23 mouse cellular contexts compared by ENCODE assay signal in genomic region chr7:140907697-140908096, GRCm38 (mm10). TPM values are rescaled to one million over a fixed set of nuclear protein-coding genes. Genes with fewer than 3 reads are reported as not detected.
A peak's percentile ranks its signal among the peaks of the same experiment; 100 is the strongest.
DNase-seq lines count a peak whose midpoint lies in the region; ATAC-seq and TF ChIP-seq lines count a peak whose summit lies in the region.
"Had no signal": no experiment of that assay in that cellular context is flagged by ENCODE, and none has a peak within 500 bp of the region (broad histone marks: within the 10 kb centered on the region; RNA-seq: fewer than 3 reads in every experiment).

No protein-coding gene starts in this region.

- ATAC-seq in Patski = no peak
- ATAC-seq in liver, embryonic 16.5 days (ENCODE audit: low read depth) = no peak

- no peak for TF ChIP-seq EP300 in ES-Bruce4 (IDR thresholded peaks at IDR 0.05; ENCODE audit: insufficient read depth, low read depth, low read length)

- H3K4me3 ChIP-seq in layer of hippocampus, adult 2 months = no peak overlapping the region
- no peak overlapping the region for H3K4me3 ChIP-seq in ES-Bruce4 (ENCODE audit: low read depth, low read length)
- H3K4me3 ChIP-seq in liver, embryonic 16.5 days (ENCODE audit: low read depth, low read length) = no peak overlapping the region
- no peak overlapping the region for H3K4me3 ChIP-seq in forebrain, embryonic 10.5 days
- H3K4me3 ChIP-seq: embryonic facial prominence, embryonic 15.5 days; neural tube, embryonic 12.5 days had no signal

- H3K9ac ChIP-seq in ES-Bruce4 (ENCODE audit: low read depth, poor library complexity, severe bottlenecking) = no peak overlapping the region
- no peak overlapping the region for H3K9ac ChIP-seq in liver, embryonic 16.5 days (ENCODE audit: low read depth, low read length)
- H3K9ac ChIP-seq: embryonic facial prominence, embryonic 15.5 days; hindbrain, embryonic 14.5 days; limb, embryonic 13.5 days; neural tube, embryonic 12.5 days; stomach, embryonic 15.5 days had no signal

- POLR2A ChIA-PET in Patski (lab: Charles Lee) = no interaction called here

- H3K27me3 ChIP-seq in ES-Bruce4 (ENCODE audit: control insufficient read depth, insufficient read depth, low read length, poor library complexity, severe bottlenecking) = no peaks in the 10 kb centered on the region
- H3K27me3 ChIP-seq in Patski = no peaks in the 10 kb centered on the region
- no peaks in the 10 kb centered on the region for H3K27me3 ChIP-seq in liver, embryonic 16.5 days (ENCODE audit: control insufficient read depth, insufficient read depth, low read depth, low read length)
- peaks cover 12% of the 10 kb centered on the region; the same call in 1 of the 2 replicates for H3K27me3 ChIP-seq in forebrain, embryonic 10.5 days (ENCODE audit: poor library complexity, severe bottlenecking)
- H3K27me3 ChIP-seq: embryonic facial prominence, embryonic 15.5 days; limb, embryonic 13.5 days; neural tube, embryonic 12.5 days; stomach, embryonic 15.5 days had no signal

- H3K36me3 ChIP-seq in ES-Bruce4 (ENCODE audit: control insufficient read depth, insufficient read depth, low read length, poor library complexity, severe bottlenecking) = no peaks in the 10 kb centered on the region
- H3K36me3 ChIP-seq in liver, embryonic 16.5 days (ENCODE audit: control insufficient read depth, insufficient read depth) = no peaks in the 10 kb centered on the region
- H3K36me3 ChIP-seq in forebrain, embryonic 10.5 days (replicated peaks) = no peaks in the 10 kb centered on the region
- H3K36me3 ChIP-seq: embryonic facial prominence, embryonic 15.5 days; limb, embryonic 13.5 days; neural tube, embryonic 12.5 days; stomach, embryonic 15.5 days had no signal

- CTCF ChIA-PET in Patski (lab: Charles Lee) = interaction anchor here (1.1 to 2.0 kb wide), 8 partner anchors 9 to 153 kb away, joined by 3 to 8 read pairs (median 5); partner anchors contain the start of genes B4galnt4 and Scgb1c1

- peak; percentile 58 for TF ChIP-seq CTCF in layer of hippocampus, adult 2 months (conservative IDR thresholded peaks at IDR 0.05)
- peak; percentile 21 for TF ChIP-seq CTCF in ES-Bruce4 (IDR thresholded peaks at IDR 0.05; ENCODE audit: low read depth, low read length)
- peak; percentile 44 for TF ChIP-seq CTCF in Patski (IDR thresholded peaks at IDR 0.05)

- intact Hi-C loops in left cerebral cortex, postnatal 10 days (cut with DNase I) = loop anchor here (1.0 to 5.0 kb wide), 2 partner anchors 141 to 270 kb away; no protein-coding TSS in a partner anchor

- TF ChIP-seq POLR2A in ES-Bruce4 (IDR thresholded peaks at IDR 0.05; ENCODE audit: insufficient read depth, low read length) = no peak

- in situ Hi-C loops in Patski (cut with MboI; ENCODE audit: low pct_unique_long_range_greater_than_20kb) = no loop called here

- H3K4me1 ChIP-seq in ES-Bruce4 (ENCODE audit: control insufficient read depth, insufficient read depth, low read length) = peaks cover 3% of the 10 kb centered on the region
- H3K4me1 ChIP-seq in liver, embryonic 16.5 days (ENCODE audit: control insufficient read depth, low read depth, low read length) = 0 out of 2 replicates have a peak, but pooled peaks cover 2% of the 10 kb centered on the region
- peaks cover 12% of the 10 kb centered on the region for H3K4me1 ChIP-seq in forebrain, embryonic 10.5 days

- no peaks in the 10 kb centered on the region for H3K9me3 ChIP-seq in ES-Bruce4 (replicated peaks; ENCODE audit: control insufficient read depth, insufficient read depth, low read length, poor library complexity, severe bottlenecking)
- no peaks in the 10 kb centered on the region for H3K9me3 ChIP-seq in liver, embryonic 16.5 days (replicated peaks; ENCODE audit: control insufficient read depth, low read length)
- no peaks in the 10 kb centered on the region for H3K9me3 ChIP-seq in forebrain, embryonic 10.5 days
- H3K9me3 ChIP-seq: embryonic facial prominence, embryonic 15.5 days; limb, embryonic 13.5 days; neural tube, embryonic 12.5 days; stomach, embryonic 15.5 days had no signal

- DNase-seq in layer of hippocampus, adult 2 months (ENCODE audit: low spot score in 2 of 2) = no peak
- no peak for DNase-seq in layer of hippocampus, postnatal 25 days (ENCODE audit: extremely low spot score in 1 of 2, low spot score in 1 of 2)
- no peak for DNase-seq in Patski (ENCODE audit: low read depth, low spot score)
- no peak for DNase-seq in left cerebral cortex, postnatal 10 days (ENCODE audit: extremely low spot score in 1 of 2, low spot score in 2 of 2)
- DNase-seq in forebrain, embryonic 10.5 days (ENCODE audit: extremely low spot score, low spot score) = no peak
- DNase-seq: cerebellum, postnatal 14 days; embryo, embryonic 11 days; gastrocnemius, postnatal 14 days; heart, postnatal 14 days; kidney, adult 18-20 months; kidney, postnatal 4 days; layer of hippocampus, postnatal 36 days; spleen, adult 18-20 months had no signal

- 67% methylated on average over 7 of the region's 7 CpGs for WGBS in liver, embryonic 16.5 days (ENCODE audit: insufficient replicate concordance)
- 84% methylated on average over 7 of the region's 7 CpGs for WGBS in forebrain, embryonic 10.5 days

- H3K27ac ChIP-seq in layer of hippocampus, adult 2 months = no peak overlapping the region
- no peak overlapping the region for H3K27ac ChIP-seq in ES-Bruce4 (ENCODE audit: insufficient read depth, low read length)
- peak overlapping the region; percentile 48 for H3K27ac ChIP-seq in liver, embryonic 16.5 days (ENCODE audit: low read length)
- no peak overlapping the region for H3K27ac ChIP-seq in forebrain, embryonic 10.5 days
- H3K27ac ChIP-seq: embryonic facial prominence, embryonic 15.5 days; hindbrain, embryonic 14.5 days; limb, embryonic 13.5 days; neural tube, embryonic 12.5 days had no signal

- peak overlapping the region; percentile 0; the same call in 1 of the 2 replicates for H3K4me2 ChIP-seq in liver, embryonic 16.5 days (ENCODE audit: low read depth, low read length)
- H3K4me2 ChIP-seq: heart, embryonic 11.5 days; stomach, embryonic 15.5 days had no signal

RNA-seq across cellular contexts. Expression of gene Cox8b, which starts 7.5 kb away (rescaled TPM):
- 1 to 10 TPM in 1 of 2 experiments, not detected in 1; 1.3 TPM for total RNA-seq in layer of hippocampus, adult 2 months (2021)
- 1 to 10 TPM; 1.3 to 2.8 TPM for total RNA-seq in layer of hippocampus, postnatal 25 days (2021)
- polyA plus RNA-seq in ES-Bruce4 (2011; ENCODE audit: insufficient read depth, insufficient read length, low read depth, missing spikeins) = not detected in 2 replicates
- polyA plus RNA-seq in Patski (2021) = not detected
- 1.4 and 3.4 TPM in 2 replicates for polyA plus RNA-seq in liver, embryonic 16.5 days (2015; fragmentation: Nextera tagmentation; extraction: Ambion mirVana)
- not detected for total RNA-seq in left cerebral cortex, postnatal 10 days (2021)
- polyA plus RNA-seq in forebrain, embryonic 10.5 days (2016; fragmentation: Nextera tagmentation; extraction: Ambion mirVana) = not detected in 2 replicates
- total RNA-seq: monocyte, adult 5-6 weeks had no signal
- polyA plus RNA-seq: forebrain, embryonic 11.5 days; hindbrain, embryonic 14.5 days had no signal

RNA-seq across cellular contexts. Expression of gene Nlrp6, which starts 13.0 kb away (rescaled TPM):
- under 1 TPM; 0.27 to 0.51 TPM for total RNA-seq in layer of hippocampus, adult 2 months (2021)
- total RNA-seq in layer of hippocampus, postnatal 25 days (2021) = under 1 TPM; 0.21 to 0.37 TPM
- polyA plus RNA-seq in ES-Bruce4 (2011; ENCODE audit: insufficient read depth, insufficient read length, low read depth, missing spikeins) (not detected in 2 replicates), Patski (2021) (not detected)
- 7.8 and 10.8 TPM in 2 replicates for polyA plus RNA-seq in liver, embryonic 16.5 days (2015; fragmentation: Nextera tagmentation; extraction: Ambion mirVana)
- under 1 TPM; 0.39 to 0.67 TPM for total RNA-seq in left cerebral cortex, postnatal 10 days (2021)
- polyA plus RNA-seq in forebrain, embryonic 10.5 days (2016; fragmentation: Nextera tagmentation; extraction: Ambion mirVana) = 0.06 and 0.10 TPM in 2 replicates
- total RNA-seq: gastrocnemius, postnatal 14 days; heart, postnatal 14 days; monocyte, adult 5-6 weeks had no signal
- polyA plus RNA-seq: heart, embryonic 11.5 days had no signal

RNA-seq across cellular contexts. Expression of gene Sirt3, which starts 25.6 kb away (rescaled TPM):
- total RNA-seq in layer of hippocampus, adult 2 months (2021) = 10 to 100 TPM; 69.2 to 73.2 TPM
- total RNA-seq in layer of hippocampus, postnatal 25 days (2021) = 10 to 100 TPM; 67.0 to 77.5 TPM
- polyA plus RNA-seq in ES-Bruce4 (2011; ENCODE audit: insufficient read depth, insufficient read length, low read depth, missing spikeins) (17.4 and 17.9 TPM in 2 replicates), Patski (2021) (48.3 TPM)
- polyA plus RNA-seq in liver, embryonic 16.5 days (2015; fragmentation: Nextera tagmentation; extraction: Ambion mirVana) = 21.9 and 23.6 TPM in 2 replicates
- total RNA-seq in left cerebral cortex, postnatal 10 days (2021) = 10 to 100 TPM; 52.5 to 53.0 TPM
- polyA plus RNA-seq in forebrain, embryonic 10.5 days (2016; fragmentation: Nextera tagmentation; extraction: Ambion mirVana) = 26.8 and 28.4 TPM in 2 replicates

RNA-seq across cellular contexts. Expression of gene Psmd13, which starts 25.9 kb away (rescaled TPM):
- 100 to 1,000 TPM; 111 to 113 TPM for total RNA-seq in layer of hippocampus, adult 2 months (2021)
- 100 to 1,000 TPM; 107 to 117 TPM for total RNA-seq in layer of hippocampus, postnatal 25 days (2021)
- polyA plus RNA-seq in ES-Bruce4 (2011; ENCODE audit: insufficient read depth, insufficient read length, low read depth, missing spikeins) = 246 and 251 TPM in 2 replicates
- polyA plus RNA-seq in Patski (2021) = 148 TPM
- polyA plus RNA-seq in liver, embryonic 16.5 days (2015; fragmentation: Nextera tagmentation; extraction: Ambion mirVana) = 108 and 123 TPM in 2 replicates
- 100 to 1,000 TPM; 144 to 153 TPM for total RNA-seq in left cerebral cortex, postnatal 10 days (2021)
- 354 and 374 TPM in 2 replicates for polyA plus RNA-seq in forebrain, embryonic 10.5 days (2016; fragmentation: Nextera tagmentation; extraction: Ambion mirVana)

RNA-seq across cellular contexts. Expression of gene Pgghg, which starts 33.5 kb away (rescaled TPM):
- 1 to 10 TPM; 4.0 to 7.1 TPM for total RNA-seq in layer of hippocampus, adult 2 months (2021)
- total RNA-seq in layer of hippocampus, postnatal 25 days (2021) = 1 to 10 TPM; 4.0 to 7.1 TPM
- 9.4 and 9.7 TPM in 2 replicates for polyA plus RNA-seq in ES-Bruce4 (2011; ENCODE audit: insufficient read depth, insufficient read length, low read depth, missing spikeins)
- polyA plus RNA-seq in Patski (2021) = 18.3 TPM
- polyA plus RNA-seq in liver, embryonic 16.5 days (2015; fragmentation: Nextera tagmentation; extraction: Ambion mirVana) = 6.0 and 7.9 TPM in 2 replicates
- total RNA-seq in left cerebral cortex, postnatal 10 days (2021) = 1 to 10 TPM; 2.4 to 3.9 TPM
- 14.2 and 14.5 TPM in 2 replicates for polyA plus RNA-seq in forebrain, embryonic 10.5 days (2016; fragmentation: Nextera tagmentation; extraction: Ambion mirVana)
